Mouse (Mus musculus): ENCODE results near the gene Fignl2. TPM values are rescaled to one million over a fixed set of nuclear protein-coding genes. Genes with fewer than 3 reads are reported as not detected.

Gene Fignl2
- polyA plus RNA-seq (2014; fragmentation: Nextera tagmentation; extraction: Ambion mirVana) = 1.6 and 1.7 TPM in 2 replicates

GRCm38 (mm10) chr15:101077813-101078730 is at the start of gene Fignl2:
Gene Fignl2 (minus strand): TSS chr15:101078567.
- WGBS = under 1% methylated on average over 57 of the region's 96 CpGs
- DNase-seq (ENCODE audit: low spot score) = peak; percentile 65
- peak within 1 kb of the TSS; percentile 94 for H3K9ac ChIP-seq (ENCODE audit: low read length)
- H3K27me3 ChIP-seq (ENCODE audit: control insufficient read depth, insufficient read depth, low read length) = no peaks in the 10 kb centered on the region
- H3K4me2 ChIP-seq (ENCODE audit: low read depth) = peak within 1 kb of the TSS; percentile 81
- H3K4me1 ChIP-seq (ENCODE audit: control insufficient read depth, insufficient read depth, low read length) = peaks cover 43% of the 10 kb centered on the region
- peak; percentile 33; the same call in 1 of the 2 replicates for ATAC-seq (ENCODE audit: insufficient read depth, low FRiP score, low TSS enrichment)
- no peaks in the 10 kb centered on the region; the same call in 1 of the 2 replicates for H3K36me3 ChIP-seq (ENCODE audit: control insufficient read depth, insufficient read depth, low read length)
- peak within 1 kb of the TSS; percentile 66 for H3K4me3 ChIP-seq (ENCODE audit: low read depth, low read length)
- H3K9me3 ChIP-seq (ENCODE audit: control insufficient read depth, low read length) = no peaks in the 10 kb centered on the region
- peak within 1 kb of the TSS; percentile 99 for H3K27ac ChIP-seq (ENCODE audit: low read depth, low read length)

GRCm38 (mm10) chr15:101126876-101127544 is 48.6 kb upstream of the Fignl2 start:
- H3K4me2 ChIP-seq (ENCODE audit: low read depth) = no peak overlapping the region
- peaks cover 31% of the 10 kb centered on the region for H3K27me3 ChIP-seq (ENCODE audit: control insufficient read depth, insufficient read depth, low read length)
- H3K4me1 ChIP-seq (ENCODE audit: control insufficient read depth, insufficient read depth, low read length) = no peaks in the 10 kb centered on the region
- no peak for ATAC-seq (ENCODE audit: insufficient read depth, low FRiP score, low TSS enrichment)
- no peak overlapping the region for H3K4me3 ChIP-seq (ENCODE audit: low read depth, low read length)
- H3K9me3 ChIP-seq (ENCODE audit: control insufficient read depth, low read length) = no peaks in the 10 kb centered on the region
- H3K9ac ChIP-seq (ENCODE audit: low read length) = no peak overlapping the region
- no peak for DNase-seq (ENCODE audit: low spot score)
- 81% methylated on average over 12 of the region's 12 CpGs for WGBS
- no peaks in the 10 kb centered on the region for H3K36me3 ChIP-seq (ENCODE audit: control insufficient read depth, insufficient read depth, low read length)
- no peak overlapping the region for H3K27ac ChIP-seq (ENCODE audit: low read depth, low read length)

- DNase-seq (ENCODE audit: low spot score) (no peak), ATAC-seq (ENCODE audit: insufficient read depth, low FRiP score, low TSS enrichment) (no peak)
- H3K9ac ChIP-seq (ENCODE audit: low read length) = no peak overlapping the region
- no peaks in the 10 kb centered on the region for H3K36me3 ChIP-seq (ENCODE audit: control insufficient read depth, insufficient read depth, low read length)
- no peaks in the 10 kb centered on the region for H3K9me3 ChIP-seq (ENCODE audit: control insufficient read depth, low read length)
- H3K27me3 ChIP-seq (ENCODE audit: control insufficient read depth, insufficient read depth, low read length) = peaks cover 28% of the 10 kb centered on the region
- H3K4me1 ChIP-seq (ENCODE audit: control insufficient read depth, insufficient read depth, low read length) = no peaks in the 10 kb centered on the region
- no peak overlapping the region for H3K4me2 ChIP-seq (ENCODE audit: low read depth)
- no peak overlapping the region for H3K4me3 ChIP-seq (ENCODE audit: low read depth, low read length)
- H3K27ac ChIP-seq (ENCODE audit: low read depth, low read length) = no peak overlapping the region
- WGBS = 87% methylated on average over 6 of the region's 6 CpGs
Observed at GRCm38 (mm10) chr15:101125561-101125960, 47.2 kb upstream of the Fignl2 start.

- 45% methylated on average over 4 of the region's 4 CpGs for WGBS
- H3K27ac ChIP-seq (ENCODE audit: low read depth, low read length) = no peak overlapping the region
- H3K27me3 ChIP-seq (ENCODE audit: control insufficient read depth, insufficient read depth, low read length) = peaks cover 7% of the 10 kb centered on the region
- H3K4me1 ChIP-seq (ENCODE audit: control insufficient read depth, insufficient read depth, low read length) = no peaks in the 10 kb centered on the region
- no peak overlapping the region; the same call in 1 of the 2 replicates for H3K9ac ChIP-seq (ENCODE audit: low read length)
- no peak overlapping the region for H3K4me2 ChIP-seq (ENCODE audit: low read depth)
- H3K36me3 ChIP-seq (ENCODE audit: control insufficient read depth, insufficient read depth, low read length) = no peaks in the 10 kb centered on the region
- H3K4me3 ChIP-seq (ENCODE audit: low read depth, low read length) = no peak overlapping the region
- DNase-seq (ENCODE audit: low spot score) (no peak), ATAC-seq (ENCODE audit: insufficient read depth, low FRiP score, low TSS enrichment) (no peak)
- H3K9me3 ChIP-seq (ENCODE audit: control insufficient read depth, low read length) = no peaks in the 10 kb centered on the region
Observed at GRCm38 (mm10) chr15:101123202-101123601, 44.8 kb upstream of the Fignl2 start.

GRCm38 (mm10) chr15:101122290-101122589 is 43.9 kb upstream of the Fignl2 start:
- Histone ChIP-seq H3K27me3 (ENCODE audit: control insufficient read depth, insufficient read depth, low read length) (no peaks in the 10 kb centered on the region), H3K9me3 (ENCODE audit: control insufficient read depth, low read length) (no peaks in the 10 kb centered on the region), H3K36me3 (ENCODE audit: control insufficient read depth, insufficient read depth, low read length) (no peaks in the 10 kb centered on the region), H3K4me2 (ENCODE audit: low read depth) (no peak overlapping the region), H3K4me3 (ENCODE audit: low read depth, low read length) (no peak overlapping the region), H3K4me1 (ENCODE audit: control insufficient read depth, insufficient read depth, low read length) (no peaks in the 10 kb centered on the region), H3K9ac (ENCODE audit: low read length) (no peak overlapping the region), H3K27ac (ENCODE audit: low read depth, low read length) (no peak overlapping the region)
- WGBS = 25% methylated on average over 2 of the region's 2 CpGs
- ATAC-seq (ENCODE audit: insufficient read depth, low FRiP score, low TSS enrichment) (no peak), DNase-seq (ENCODE audit: low spot score) (no peak)

GRCm38 (mm10) chr15:101121411-101122289 is 43.3 kb upstream of the Fignl2 start:
- Histone ChIP-seq H3K4me1 (ENCODE audit: control insufficient read depth, insufficient read depth, low read length) (no peaks in the 10 kb centered on the region), H3K27me3 (ENCODE audit: control insufficient read depth, insufficient read depth, low read length) (no peaks in the 10 kb centered on the region), H3K9me3 (ENCODE audit: control insufficient read depth, low read length) (no peaks in the 10 kb centered on the region), H3K27ac (ENCODE audit: low read depth, low read length) (no peak overlapping the region), H3K9ac (ENCODE audit: low read length) (no peak overlapping the region), H3K36me3 (ENCODE audit: control insufficient read depth, insufficient read depth, low read length) (no peaks in the 10 kb centered on the region), H3K4me2 (ENCODE audit: low read depth) (no peak overlapping the region), H3K4me3 (ENCODE audit: low read depth, low read length) (no peak overlapping the region)
- 73% methylated on average over 9 of the region's 9 CpGs for WGBS
- DNase-seq (ENCODE audit: low spot score) (no peak), ATAC-seq (ENCODE audit: insufficient read depth, low FRiP score, low TSS enrichment) (no peak)

GRCm38 (mm10) chr15:101118399-101119125 is 40.2 kb upstream of the Fignl2 start:
- H3K36me3 ChIP-seq (ENCODE audit: control insufficient read depth, insufficient read depth, low read length) = no peaks in the 10 kb centered on the region
- no peak overlapping the region for H3K4me2 ChIP-seq (ENCODE audit: low read depth)
- H3K4me1 ChIP-seq (ENCODE audit: control insufficient read depth, insufficient read depth, low read length) = no peaks in the 10 kb centered on the region
- ATAC-seq (ENCODE audit: insufficient read depth, low FRiP score, low TSS enrichment) (no peak), DNase-seq (ENCODE audit: low spot score) (no peak)
- no peaks in the 10 kb centered on the region for H3K9me3 ChIP-seq (ENCODE audit: control insufficient read depth, low read length)
- H3K27me3 ChIP-seq (ENCODE audit: control insufficient read depth, insufficient read depth, low read length) = no peaks in the 10 kb centered on the region
- H3K9ac ChIP-seq (ENCODE audit: low read length) = no peak overlapping the region
- H3K4me3 ChIP-seq (ENCODE audit: low read depth, low read length) = no peak overlapping the region
- H3K27ac ChIP-seq (ENCODE audit: low read depth, low read length) = no peak overlapping the region
- WGBS = 66% methylated on average over 14 of the region's 14 CpGs

- no peaks in the 10 kb centered on the region for H3K27me3 ChIP-seq (ENCODE audit: control insufficient read depth, insufficient read depth, low read length)
- no peak for ATAC-seq (ENCODE audit: insufficient read depth, low FRiP score, low TSS enrichment)
- H3K4me2 ChIP-seq (ENCODE audit: low read depth) = no peak within 1 kb of the TSS
- DNase-seq (ENCODE audit: low spot score) = no peak
- no peaks in the 10 kb centered on the region for H3K9me3 ChIP-seq (ENCODE audit: control insufficient read depth, low read length)
- no peak within 1 kb of the TSS for H3K4me3 ChIP-seq (ENCODE audit: low read depth, low read length)
- no peaks in the 10 kb centered on the region for H3K4me1 ChIP-seq (ENCODE audit: control insufficient read depth, insufficient read depth, low read length)
- no peak within 1 kb of the TSS for H3K9ac ChIP-seq (ENCODE audit: low read length)
- H3K27ac ChIP-seq (ENCODE audit: low read depth, low read length) = no peak within 1 kb of the TSS
- WGBS = 85% methylated on average over 5 of the region's 5 CpGs
- no peaks in the 10 kb centered on the region for H3K36me3 ChIP-seq (ENCODE audit: control insufficient read depth, insufficient read depth, low read length)
Observed at GRCm38 (mm10) chr15:101115511-101116110, 37.2 kb upstream of the Fignl2 start, which contains the start of gene Ankrd33. Gene Ankrd33 (plus strand): TSS chr15:101115755.

All from neural tube, embryonic 11.5 days (tissue).